8 mouse cellular contexts compared by ENCODE assay signal in the genomic region with DNA sequence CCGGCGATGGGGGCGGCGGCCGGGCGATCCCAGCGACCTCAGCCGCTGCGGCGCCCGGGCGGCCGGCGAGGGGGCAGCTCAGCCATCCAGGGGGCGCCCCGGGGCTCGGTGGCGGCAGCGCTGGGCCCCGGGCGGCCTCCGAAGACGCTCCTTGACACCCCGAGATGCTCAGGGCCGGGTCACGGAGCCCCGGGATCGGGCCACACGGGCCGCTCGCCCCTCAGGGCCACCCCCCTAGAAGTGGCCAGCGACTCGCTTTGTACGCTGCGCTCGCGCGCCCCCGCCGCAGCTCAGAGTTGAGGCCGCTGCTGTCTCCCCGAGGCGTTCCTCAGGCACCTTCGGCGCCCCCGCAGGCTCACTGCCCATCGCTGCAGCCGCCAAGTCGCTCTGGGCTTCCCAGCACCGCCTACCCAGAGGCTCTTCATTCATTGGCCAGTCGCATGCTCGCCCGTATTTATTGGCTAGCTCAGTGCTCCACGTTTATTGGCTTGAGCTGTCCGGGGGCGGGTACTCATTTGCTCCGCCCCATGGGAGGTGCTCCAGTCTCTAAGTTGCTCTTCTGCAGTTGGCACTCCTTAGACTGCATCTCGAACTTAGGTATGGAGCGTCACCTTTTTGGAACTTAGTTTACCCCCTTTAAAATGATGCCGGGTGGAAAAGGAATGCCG. TPM values are rescaled to one million over a fixed set of nuclear protein-coding genes. Genes with fewer than 3 reads are reported as not detected.
A peak's percentile ranks its signal among the peaks of the same experiment; 100 is the strongest.
DNase-seq lines count a peak whose midpoint lies in the region; ATAC-seq and TF ChIP-seq lines count a peak whose summit lies in the region.

Gene Dexi (minus strand): TSS at position 357 of the 668 bp plus-strand sequence.

- peak within 1 kb of the TSS; percentile 84 for H3K27ac ChIP-seq in hindbrain, embryonic 13.5 days

- H3K4me2 ChIP-seq in hindbrain, embryonic 13.5 days: peak within 1 kb of the TSS; percentile 91

- POLR2A ChIA-PET in Patski (lab: Charles Lee): interaction anchor here (0.8 kb wide), 1 partner anchor 17 kb away, joined by 3 read pairs; no protein-coding TSS in a partner anchor

- peak within 1 kb of the TSS; percentile 91 for H3K4me3 ChIP-seq in hindbrain, embryonic 13.5 days

- peaks cover 67% of the 10 kb centered on the region for H3K4me1 ChIP-seq in hindbrain, embryonic 13.5 days (replicated peaks)

- H3K27me3 ChIP-seq in Patski: no peaks in the 10 kb centered on the region
- no peaks in the 10 kb centered on the region for H3K27me3 ChIP-seq in hindbrain, embryonic 13.5 days

- no peaks in the 10 kb centered on the region for H3K36me3 ChIP-seq in hindbrain, embryonic 13.5 days

- no peaks in the 10 kb centered on the region for H3K9me3 ChIP-seq in hindbrain, embryonic 13.5 days

- peak within 1 kb of the TSS; percentile 92 for H3K9ac ChIP-seq in hindbrain, embryonic 13.5 days

- no peak for TF ChIP-seq CTCF in Patski (IDR thresholded peaks at IDR 0.05)

- ATAC-seq in Patski: peak; percentile 96
- peak; percentile 93 for ATAC-seq in hindbrain, embryonic 13.5 days (ENCODE audit: low FRiP score)

- DNase-seq in Patski (ENCODE audit: low read depth, low spot score): peak; percentile 77
- DNase-seq in cerebellum, postnatal 14 days: peak; percentile 94 to 96
- peak; percentile 94 to 95 for DNase-seq in frontal cortex, postnatal 14 days (ENCODE audit: low spot score in 2 of 2)
- peak; percentile 84 to 88 for DNase-seq in layer of hippocampus, postnatal 25 days (ENCODE audit: extremely low spot score in 1 of 2, low spot score in 1 of 2)
- DNase-seq in lung, postnatal 25 days (ENCODE audit: low spot score): peak; percentile 98
- peak; percentile 97 for DNase-seq in retina, embryonic 14.5 days (ENCODE audit: low spot score)
- peak; percentile 91 for DNase-seq in thymus, postnatal 4 days

- CTCF ChIA-PET in Patski (lab: Charles Lee): interaction anchor here (1.2 kb wide), 2 partner anchors 20 to 77 kb away, joined by 3 to 4 read pairs; no protein-coding TSS in a partner anchor

- WGBS in hindbrain, embryonic 13.5 days: under 1% methylated on average over 37 of the region's 61 CpGs

- in situ Hi-C loops in Patski (cut with MboI; ENCODE audit: low pct_unique_long_range_greater_than_20kb): no loop called here

RNA-seq across cellular contexts. Expression of gene Dexi, which starts in this region (rescaled TPM):
- polyA plus RNA-seq in Patski (2021): 23.5 TPM
- polyA plus RNA-seq in hindbrain, embryonic 13.5 days (2015; fragmentation: Nextera tagmentation; extraction: Ambion mirVana): 15.5 and 18.0 TPM in 2 replicates
- total RNA-seq in layer of hippocampus, postnatal 25 days (2021): 10 to 100 TPM; 57.1 to 58.3 TPM

Comparison
In these comparisons a context has a peak if more than half of its experiments do, and no peak if none do; other contexts are left out.
1. Peak in every context shown above with its lines: DNase-seq, ATAC-seq, H3K4me3 ChIP-seq and H3K27ac ChIP-seq.